Mouse (Mus musculus) layer of hippocampus, adult 11-12 months (tissue): ENCODE measurements at regions not wholly inside any gene's neighbourhood (a gene's known extent, or its start where the extent isn't known, plus 50 kb on each side); places are given as distances from the start of the nearest gene placed in this dataset.

ENCODE experiments used
- DNase-seq: peaks from one replicate; pipeline ENCODE4 v3.0.0; 2022; ENCODE audit warnings: low spot score

DNA sequence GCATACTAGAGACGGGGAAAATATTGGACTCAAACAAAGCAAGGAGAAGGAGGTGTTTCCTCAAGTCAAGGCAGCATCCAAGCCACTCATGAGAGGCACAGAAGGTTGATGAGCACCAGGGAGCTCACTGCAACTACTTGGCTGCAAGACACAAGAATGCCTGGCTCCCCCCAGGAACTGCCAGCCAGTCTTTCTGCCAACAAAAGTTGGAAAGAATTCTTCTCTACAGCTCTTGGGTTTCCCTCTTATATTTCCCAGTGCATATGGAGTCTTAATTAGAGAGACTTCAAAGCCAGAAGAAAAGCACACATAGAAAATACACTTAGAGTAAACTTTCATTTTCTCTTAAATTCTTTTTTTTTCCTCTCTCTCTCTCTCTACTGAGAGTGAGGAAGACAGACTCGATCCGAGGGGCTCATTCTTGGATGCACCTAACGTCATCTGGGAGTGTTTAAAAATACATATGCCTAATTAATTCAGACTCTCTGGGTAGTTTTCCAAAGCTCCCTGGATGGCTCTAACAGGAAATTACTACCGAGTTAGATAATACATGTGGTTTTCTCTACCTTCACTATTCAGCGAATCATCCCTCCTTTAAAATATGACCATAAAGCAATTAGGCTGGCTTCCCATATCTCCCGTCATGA lies 222.7 kb downstream of the Fam84b start:
- DNase-seq, result peak; percentile 10

- DNase-seq, result no peak
Measured at GRCm38 (mm10) chr15:60618801-60619200, 234.8 kb downstream of the Fam84b start.

DNA sequence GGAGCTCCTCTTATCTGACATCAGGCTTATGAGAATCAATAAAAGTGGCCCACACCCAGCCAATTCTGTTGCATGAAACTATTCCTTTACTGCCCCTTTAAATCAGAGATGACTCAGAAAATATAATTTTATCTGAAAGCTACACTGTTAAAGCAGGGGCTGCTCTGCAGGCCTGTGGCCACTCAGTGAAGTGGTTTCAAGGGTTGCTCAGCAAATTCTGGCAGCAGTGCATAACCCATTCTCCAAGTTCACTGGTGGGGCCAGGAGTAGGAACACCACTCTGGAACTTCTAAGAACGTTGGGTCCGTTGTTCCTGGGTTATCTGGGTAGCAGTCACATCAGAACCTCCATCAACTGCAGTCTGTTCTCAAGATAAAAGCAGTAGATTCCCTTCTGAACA lies 236.2 kb downstream of the Fam84b start:
- DNase-seq, result no peak

- no peak for DNase-seq
Measured at GRCm38 (mm10) chr15:60601885-60602284, 251.7 kb downstream of the Fam84b start.

DNA sequence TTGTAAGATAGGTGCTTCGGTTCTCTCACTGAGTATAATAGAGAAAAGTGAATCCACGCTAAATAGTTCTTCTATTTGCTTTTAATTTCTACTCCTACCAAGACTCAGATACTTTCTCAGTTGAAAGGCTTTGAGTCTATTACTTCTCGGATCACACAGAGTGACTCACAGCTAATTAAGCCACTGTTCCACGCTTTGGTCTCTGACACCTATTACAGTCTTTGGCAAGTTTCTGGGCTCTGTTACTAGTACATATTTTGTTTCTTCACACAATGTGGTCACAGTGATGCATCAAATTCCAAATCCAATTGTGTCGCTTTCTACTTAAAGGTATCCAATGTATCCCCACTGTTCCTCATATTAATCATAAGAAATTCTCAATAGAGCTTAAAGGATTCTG lies 276.5 kb downstream of the Fam84b start:
- no peak for DNase-seq

- no peak for DNase-seq
Measured at GRCm38 (mm10) chr15:60566267-60566666, 287.3 kb downstream of the Fam84b start.

- DNase-seq, result no peak
Measured at GRCm38 (mm10) chr15:60565017-60565416, 288.6 kb downstream of the Fam84b start.

DNA sequence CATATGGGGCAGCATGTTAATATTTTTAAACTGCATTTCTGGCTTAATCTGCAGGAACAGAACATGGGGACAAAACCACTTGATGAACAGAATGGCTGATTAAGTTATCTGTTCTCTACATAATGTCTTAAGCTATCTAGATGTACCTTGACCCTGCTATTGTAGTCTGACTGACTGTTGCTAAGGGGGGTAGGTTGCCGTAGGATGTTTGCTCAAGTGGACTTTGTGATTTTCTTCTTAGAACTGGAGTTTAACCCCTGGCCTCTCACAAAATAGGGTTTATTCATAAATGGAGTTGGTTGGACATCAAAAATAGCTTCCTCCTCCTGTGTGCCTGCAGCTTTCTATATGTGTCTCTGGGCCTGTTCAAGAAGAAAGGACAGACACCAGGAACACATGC lies 292.9 kb downstream of the Fam84b start:
- DNase-seq, result no peak

GRCm38 (mm10) chr15:60555691-60556090 lies 297.9 kb downstream of the Fam84b start:
- DNase-seq, result no peak

DNA sequence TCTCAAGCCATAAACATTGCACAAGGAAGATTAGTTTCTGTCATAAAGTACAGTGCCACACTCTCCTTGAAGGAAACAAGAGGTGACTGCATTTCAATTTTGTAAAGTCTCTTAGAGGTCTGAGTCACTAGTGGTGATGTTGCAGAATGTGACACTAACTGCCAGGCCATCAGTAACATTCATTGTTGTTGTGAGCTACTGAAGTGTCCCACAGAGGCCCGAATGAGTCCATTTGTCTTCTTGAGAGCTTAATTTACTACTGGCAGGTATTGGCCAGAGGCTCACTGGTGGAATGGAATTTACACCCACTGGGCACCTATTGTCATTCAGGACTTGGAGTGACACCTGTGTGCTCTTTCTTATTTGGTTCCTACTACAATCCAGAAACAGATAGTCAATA lies 299.0 kb downstream of the Fam84b start:
- no peak for DNase-seq

GRCm38 (mm10) chr15:60548045-60548444 lies 305.5 kb downstream of the Fam84b start:
- DNase-seq, result no peak

- DNase-seq, result no peak
Measured at GRCm38 (mm10) chr15:60537191-60537590, 316.4 kb downstream of the Fam84b start.

GRCm38 (mm10) chr15:60534701-60535100 lies 318.9 kb downstream of the Fam84b start:
- DNase-seq, result no peak

DNA sequence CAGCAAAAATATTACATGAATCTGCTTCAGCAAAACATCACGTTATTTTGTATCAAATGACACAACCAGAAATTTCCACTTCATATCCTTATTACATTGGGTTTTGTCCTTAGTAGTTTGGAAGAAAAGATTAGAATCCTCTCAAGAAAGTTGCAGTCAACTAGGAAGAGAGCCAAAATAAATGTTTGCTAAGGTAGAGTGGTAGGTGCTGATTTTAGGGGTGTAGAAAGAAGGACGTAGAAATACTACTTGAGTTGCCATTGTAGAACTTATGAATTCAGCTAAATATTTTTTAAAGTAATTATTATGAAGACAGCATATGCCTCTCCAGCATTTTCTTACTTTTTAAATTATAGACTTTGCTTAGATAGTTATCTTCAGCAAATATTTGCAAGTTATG lies 336.8 kb downstream of the Fam84b start:
- no peak for DNase-seq

GRCm38 (mm10) chr15:60476755-60477310 lies 376.7 kb downstream of the Fam84b start:
- no peak for DNase-seq

- no peak for DNase-seq
Measured at GRCm38 (mm10) chr15:60475086-60475485, 378.5 kb downstream of the Fam84b start.

- no peak for DNase-seq
Measured at GRCm38 (mm10) chr15:60431916-60432315, 415.5 kb upstream of the 4933412E24Rik start.

DNA sequence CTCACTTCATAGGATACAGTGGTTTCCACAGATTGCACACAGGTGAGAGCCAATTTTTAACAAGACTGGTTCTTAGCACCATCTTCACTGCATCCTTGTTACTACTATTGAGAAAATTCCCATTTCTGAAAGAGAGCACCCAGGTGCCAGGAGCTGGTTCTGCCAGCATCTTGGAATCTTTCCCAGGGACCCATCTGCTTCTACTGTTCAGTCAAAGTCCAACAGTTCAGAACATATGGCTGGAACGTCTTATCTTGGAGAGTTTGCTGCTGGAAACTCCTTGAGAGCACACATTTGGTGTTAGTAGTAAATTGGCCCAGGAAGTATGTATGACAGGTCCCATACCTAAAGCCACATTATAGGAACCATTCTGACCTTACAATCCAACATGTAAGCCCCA lies 402.7 kb upstream of the 4933412E24Rik start:
- peak; percentile 41 for DNase-seq

GRCm38 (mm10) chr15:60392267-60392666 lies 375.9 kb upstream of the 4933412E24Rik start:
- no peak for DNase-seq

DNA sequence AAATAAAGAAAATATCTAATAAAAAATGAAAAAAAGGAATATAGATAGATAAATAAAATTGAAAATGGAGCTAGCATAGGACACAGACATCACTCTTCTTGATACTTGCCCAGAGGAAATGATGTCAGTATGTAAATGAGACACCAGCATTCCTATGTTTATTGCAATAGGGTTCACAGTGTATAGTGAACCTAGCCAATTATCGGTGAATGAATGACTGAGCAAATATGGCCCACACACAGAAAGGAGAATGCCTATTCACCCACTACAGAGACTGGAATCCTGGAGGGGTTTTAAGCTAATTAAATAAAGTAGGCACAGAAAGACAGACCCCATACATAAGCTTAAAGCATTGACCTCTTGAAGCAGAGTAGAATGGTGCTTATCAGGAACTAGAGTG lies 373.9 kb upstream of the 4933412E24Rik start:
- DNase-seq, result no peak

- DNase-seq, result peak; percentile 38
Measured at GRCm38 (mm10) chr15:60387962-60388361, 371.5 kb upstream of the 4933412E24Rik start.
